Mouse (Mus musculus) liver, embryonic 14.5 days (tissue): ENCODE data around the gene Hnrnpu. TPM values are rescaled to one million over a fixed set of nuclear protein-coding genes. Genes with fewer than 3 reads are reported as not detected.
A peak's percentile ranks its signal among the peaks of the same experiment; 100 is the strongest.

Experiments used
- ATAC-seq: fragments of 200-750 bp; cut with Nextera tagmentation; 2 replicates; pipeline ENCODE4 v1.8.0; 2017; ENCODE audit warnings: moderate number of reproducible peaks, mild to moderate bottlenecking, moderate library complexity; ENCODE audit not compliant: insufficient read depth
- DNase-seq, 3 experiments: peaks; one replicate each; pipeline ENCODE4 v3.0.0-alpha.2; 2012 to 2013; ENCODE audit warnings: low read depth in 3 of 3, low spot score in 3 of 3
- H3K27ac ChIP-seq: fragments of 300-500 bp; sonication (generic); 2 replicates; pipeline ENCODE4 v1.5.1; 2014; ENCODE audit warnings: moderate library complexity, mild to moderate bottlenecking, control low read depth, inconsistent platforms
- H3K27me3 ChIP-seq: fragments of 300-500 bp; sonication (generic); 2 replicates; pipeline ENCODE4 v1.6.1; 2014; ENCODE audit warnings: mild to moderate bottlenecking, low read length, moderate library complexity; ENCODE audit not compliant: control insufficient read depth, insufficient read depth
- H3K36me3 ChIP-seq: fragments of 300-500 bp; sonication (generic); replicated peaks from 2 replicates; pipeline ENCODE4 v1.6.1; 2014; ENCODE audit warnings: low read depth; ENCODE audit not compliant: control insufficient read depth, insufficient read depth
- H3K4me1 ChIP-seq, 2 experiments: fragments of 200-500 bp in 1 of 2; fragments of 300-500 bp in 1 of 2; sonication (generic) in 1 of 2; replicated peaks; 2 replicates each; pipeline ENCODE4 v1.6.1; 2012 to 2014; ENCODE audit warnings: antibody characterized with exemption in 1 of 2, inconsistent platforms in 1 of 2, low read length in 1 of 2; ENCODE audit not compliant: control insufficient read depth in 2 of 2, insufficient read depth in 2 of 2
- H3K4me2 ChIP-seq: fragments of 300-500 bp; sonication (generic); 2 replicates; pipeline ENCODE4 v1.6.1; 2014; ENCODE audit warnings: low read depth, mild to moderate bottlenecking, control low read depth, moderate library complexity
- H3K4me3 ChIP-seq, 2 experiments: fragments of 200-500 bp in 1 of 2; fragments of 300-500 bp in 1 of 2; sonication (generic) in 1 of 2; 2 replicates each; pipeline ENCODE4 v1.5.1; 2012 to 2014; ENCODE audit warnings: low read depth in 2 of 2, low read length in 2 of 2, mild to moderate bottlenecking in 2 of 2, control low read depth in 1 of 2, inconsistent platforms in 1 of 2, moderate library complexity in 1 of 2; ENCODE audit not compliant: insufficient read depth in 1 of 2
- H3K9ac ChIP-seq: fragments of 300-500 bp; sonication (generic); replicated peaks from 2 replicates; pipeline ENCODE4 v1.6.1; 2014; ENCODE audit warnings: mild to moderate bottlenecking, control low read depth, moderate library complexity
- H3K9me3 ChIP-seq: fragments of 300-500 bp; sonication (generic); 2 replicates; pipeline ENCODE4 v1.6.1; 2016; ENCODE audit warnings: low read length, mixed read lengths; ENCODE audit not compliant: control insufficient read depth
- CTCF ChIP-seq: IDR thresholded peaks from 2 replicates; pipeline ENCODE4 v1.5.1; 2016; ENCODE audit warnings: antibody characterized with exemption, low read depth, control low read depth
- EP300 ChIP-seq: IDR thresholded peaks from 2 replicates; pipeline ENCODE4 v1.6.1; 2016; ENCODE audit warnings: antibody characterized with exemption, low read depth
- WGBS: fragments of 180-500 bp; shearing (Covaris S2); extraction: QIAGEN DNeasy Blood & Tissue Kit; methylation state at CpG from one replicate; pipeline ENCODE4 v1.1.7; 2014; ENCODE audit not compliant: insufficient replicate concordance; 5-methylcytosine and 5-hydroxymethylcytosine counted together
- polyA plus RNA-seq, 2 experiments: library from polyadenylated mRNA; depleted of rRNA in 1 of 2; stranded (reverse) in 1 of 2; unstranded in 1 of 2; fragments of >200 nt; fragmentation: Nextera tagmentation in 1 of 2; extraction: Ambion mirVana in 1 of 2; gene quantifications; 2 replicates each; pipeline versions ENCODE4 v1.2.1 to v1.2.3; 2012 to 2014

The Hnrnpu gene
- polyA plus RNA-seq, 2 experiments = 165 to 191 TPM

GRCm38 (mm10) chr1:178342063-178342462, 4.5 kb upstream of the Hnrnpu start:
- 48% methylated on average over 1 of the region's 1 CpGs for WGBS
- Histone ChIP-seq H3K36me3 (no peaks in the 10 kb centered on the region), H3K4me3 (no peak overlapping the region), H3K4me1 (peaks cover 5 to 6% of the 10 kb centered on the region in 2 experiments), H3K27me3 (no peaks in the 10 kb centered on the region), H3K9ac (no peak overlapping the region), H3K9me3 (no peaks in the 10 kb centered on the region), H3K27ac (no peak overlapping the region), H3K4me2 (no peak overlapping the region)
- ATAC-seq (no peak), DNase-seq (no peak)
- TF ChIP-seq CTCF (no peak), EP300 (no peak)

- WGBS = 64% methylated on average over 3 of the region's 3 CpGs
- no peak overlapping the region for H3K4me2 ChIP-seq
- H3K36me3 ChIP-seq = no peaks in the 10 kb centered on the region
- no peaks in the 10 kb centered on the region for H3K27me3 ChIP-seq
- no peak overlapping the region for H3K9ac ChIP-seq
- H3K27ac ChIP-seq = no peak overlapping the region
- no peaks in the 10 kb centered on the region for H3K9me3 ChIP-seq
- no peak overlapping the region for H3K4me3 ChIP-seq
- DNase-seq (no peak), ATAC-seq (no peak)
- peaks cover 5 to 6% of the 10 kb centered on the region in 2 experiments for H3K4me1 ChIP-seq
- TF ChIP-seq CTCF (no peak), EP300 (no peak)
Observed at GRCm38 (mm10) chr1:178341435-178341834, 3.8 kb upstream of the Hnrnpu start.

- H3K4me3 ChIP-seq = no peak overlapping the region
- peaks cover 5 to 6% of the 10 kb centered on the region in 2 experiments for H3K4me1 ChIP-seq
- H3K9me3 ChIP-seq = no peaks in the 10 kb centered on the region
- no peak for ATAC-seq
- no peak overlapping the region for H3K27ac ChIP-seq
- H3K9ac ChIP-seq = no peak overlapping the region
- 71% methylated on average over 2 of the region's 2 CpGs for WGBS
- H3K36me3 ChIP-seq = peaks cover 7% of the 10 kb centered on the region
- H3K27me3 ChIP-seq = no peaks in the 10 kb centered on the region
- TF ChIP-seq CTCF = no peak
- no peak for TF ChIP-seq EP300
- H3K4me2 ChIP-seq = no peak overlapping the region
- no peak for DNase-seq
Observed at GRCm38 (mm10) chr1:178340213-178340612, 2.6 kb upstream of the Hnrnpu start.

- Histone ChIP-seq H3K27ac (peak overlapping the region; percentile 91), H3K4me1 (peaks cover 6 to 17% of the 10 kb centered on the region in 2 experiments), H3K4me3 (peak overlapping the region; percentile 82 to 94), H3K27me3 (no peaks in the 10 kb centered on the region), H3K9me3 (no peaks in the 10 kb centered on the region), H3K9ac (peak overlapping the region; percentile 94), H3K36me3 (peaks cover 25% of the 10 kb centered on the region), H3K4me2 (peak overlapping the region; percentile 93)
- DNase-seq (no peak), ATAC-seq (no peak)
- TF ChIP-seq EP300 = no peak
- TF ChIP-seq CTCF = no peak
- WGBS = 7% methylated on average over 6 of the region's 6 CpGs
Observed at GRCm38 (mm10) chr1:178338318-178338641, 683 bp upstream of the Hnrnpu start.

- under 1% methylated on average over 86 of the region's 89 CpGs for WGBS
- DNase-seq = no peak
- peak overlapping the region; percentile 98 for H3K4me2 ChIP-seq
Observed at GRCm38 (mm10) chr1:178336777-178337481, 668 bp downstream of the Hnrnpu start.

More at GRCm38 (mm10) chr1:178336777-178337481, 668 bp downstream of the Hnrnpu start:
- Histone ChIP-seq H3K4me1 (peaks cover 8 to 17% of the 10 kb centered on the region in 2 experiments), H3K9me3 (no peaks in the 10 kb centered on the region), H3K4me3 (peak overlapping the region; percentile 86 to 94), H3K9ac (peak overlapping the region; percentile 99), H3K36me3 (peaks cover 39% of the 10 kb centered on the region), H3K27ac (peak overlapping the region; percentile 97), H3K27me3 (no peaks in the 10 kb centered on the region)
- no peak for TF ChIP-seq EP300
- peak; percentile 25; the same call in 1 of the 2 replicates for TF ChIP-seq CTCF
- peak; percentile 53 for ATAC-seq
